Mouse (Mus musculus) ES-E14 (cell line): ENCODE data around the gene Slc4a2. TPM values are rescaled to one million over a fixed set of nuclear protein-coding genes. Genes with fewer than 3 reads are reported as not detected.

ENCODE experiments used
- DNase-seq: peaks from one replicate; pipeline ENCODE4 v3.0.0-alpha.2; 2013; ENCODE audit warnings: low read depth, low spot score
- H3K27ac ChIP-seq: 2 replicates; pipeline ENCODE4 v1.5.1; 2012; ENCODE audit warnings: low read depth, mild to moderate bottlenecking, low read length, moderate library complexity, mixed read lengths; ENCODE audit not compliant: poor library complexity, insufficient read depth, severe bottlenecking
- H3K36me3 ChIP-seq: 2 replicates; pipeline ENCODE4 v1.6.1; 2012; ENCODE audit warnings: mild to moderate bottlenecking, low read length, moderate library complexity, mixed read lengths; ENCODE audit not compliant: control insufficient read depth, poor library complexity, insufficient read depth, severe bottlenecking
- H3K4me1 ChIP-seq, 2 experiments: fragments of 150-350 bp in 1 of 2; sonication (generic) in 1 of 2; 2 replicates each; pipeline ENCODE4 v1.6.1; 2012; ENCODE audit warnings: low read length in 2 of 2, mild to moderate bottlenecking in 1 of 2, mixed read lengths in 1 of 2; ENCODE audit not compliant: control insufficient read depth in 2 of 2, insufficient read depth in 2 of 2, poor library complexity in 1 of 2
- H3K4me3 ChIP-seq, 2 experiments: fragments of 150-350 bp in 1 of 2; sonication (generic) in 1 of 2; 2 replicates each; pipeline ENCODE4 v1.5.1; 2012; ENCODE audit warnings: low read length in 2 of 2, low read depth in 1 of 2, mild to moderate bottlenecking in 1 of 2, mixed read lengths in 1 of 2; ENCODE audit not compliant: insufficient read depth in 1 of 2, poor library complexity in 1 of 2, severe bottlenecking in 1 of 2
- H3K9ac ChIP-seq: 2 replicates; pipeline ENCODE4 v1.6.1; 2012; ENCODE audit warnings: low read depth, mild to moderate bottlenecking, low read length, mixed read lengths; ENCODE audit not compliant: poor library complexity, insufficient read depth, severe bottlenecking
- H3K9me3 ChIP-seq: fragments of 150-350 bp; sonication (generic); 2 replicates; pipeline ENCODE4 v1.6.1; 2012; ENCODE audit warnings: low read depth, mild to moderate bottlenecking, low read length; ENCODE audit not compliant: control insufficient read depth, insufficient read depth
- CHD2 ChIP-seq: IDR thresholded peaks from 2 replicates; pipeline ENCODE4 v1.6.1; 2014; ENCODE audit warnings: mild to moderate bottlenecking, low read depth, low read length, inconsistent platforms
- HCFC1 ChIP-seq: IDR thresholded peaks from 2 replicates; pipeline ENCODE4 v1.6.1; 2012; ENCODE audit warnings: low read length, inconsistent platforms, borderline replicate concordance; ENCODE audit not compliant: insufficient read depth
- MAFK ChIP-seq: IDR thresholded peaks from 2 replicates; pipeline ENCODE4 v1.6.1; 2014; ENCODE audit warnings: mild to moderate bottlenecking, low read depth, low read length, inconsistent platforms; ENCODE audit not compliant: insufficient read depth
- ZC3H11A ChIP-seq: IDR thresholded peaks from 2 replicates; pipeline ENCODE4 v1.6.1; 2012; ENCODE audit warnings: low read depth, mild to moderate bottlenecking, inconsistent platforms, low read length, borderline replicate concordance
- ZNF384 ChIP-seq: IDR thresholded peaks from 2 replicates; pipeline ENCODE4 v1.6.1; 2012; ENCODE audit warnings: low read depth, low read length, inconsistent platforms
- in situ Hi-C, 2 experiments: fragments of 600-800 bp; cut with MboI; formaldehyde crosslinking; loops; one replicate each; pipeline ENCODE4 v1.15.1; 2025; ENCODE audit warnings: low sequenced_read_pairs in 2 of 2, inconsistent platforms in 1 of 2; ENCODE audit not compliant: unreplicated experiment in 2 of 2
- total RNA-seq: library from RNA; depleted of rRNA; stranded (reverse); fragments of 300-350 nt; gene quantifications from 2 replicates; pipeline ENCODE4 v1.2.3, GENCODE M21; 2012

Gene Slc4a2
- total RNA-seq, 1 experiment, result 30.4 TPM

- no peak for DNase-seq
- TF ChIP-seq MAFK, result no peak
- TF ChIP-seq ZNF384, result no peak
- TF ChIP-seq CHD2, result no peak
- TF ChIP-seq ZC3H11A, result no peak
- no peak for TF ChIP-seq HCFC1
- H3K36me3 ChIP-seq, result peaks cover 8% of the 10 kb centered on the region; the same call in 1 of the 2 replicates
- H3K9ac ChIP-seq, result no peak overlapping the region
- in situ Hi-C loops, result no loop called here
- H3K4me3 ChIP-seq, result no peak overlapping the region
- peaks cover 0 to 7% of the 10 kb centered on the region in 2 experiments; a peak in 2 of 4 replicates for H3K4me1 ChIP-seq
- no peak overlapping the region for H3K27ac ChIP-seq
- no peaks in the 10 kb centered on the region for H3K9me3 ChIP-seq
These were observed 18.9 kb upstream of the Slc4a2 start for GRCm38 (mm10) chr5:24404594-24405360.

- TF ChIP-seq CHD2 (no peak), MAFK (no peak), ZC3H11A (no peak), HCFC1 (no peak), ZNF384 (no peak)
- no peak overlapping the region for H3K4me3 ChIP-seq
- in situ Hi-C loops, result no loop called here
- H3K9ac ChIP-seq, result no peak overlapping the region
- H3K4me1 ChIP-seq, result peaks cover 0 to 3% of the 10 kb centered on the region in 2 experiments; a peak in 1 of 4 replicates
- H3K36me3 ChIP-seq, result peaks cover 8% of the 10 kb centered on the region; the same call in 1 of the 2 replicates
- no peak overlapping the region for H3K27ac ChIP-seq
- no peak for DNase-seq
- H3K9me3 ChIP-seq, result no peaks in the 10 kb centered on the region
These were observed 18.2 kb upstream of the Slc4a2 start for GRCm38 (mm10) chr5:24405389-24405876.

- H3K27ac ChIP-seq, result no peak overlapping the region
- peaks cover 8% of the 10 kb centered on the region; the same call in 1 of the 2 replicates for H3K36me3 ChIP-seq
- H3K4me1 ChIP-seq, result peaks cover 0 to 3% of the 10 kb centered on the region in 2 experiments; a peak in 1 of 4 replicates
- H3K9me3 ChIP-seq, result no peaks in the 10 kb centered on the region
- no peak for TF ChIP-seq CHD2
- TF ChIP-seq ZNF384, result no peak
- no peak for TF ChIP-seq HCFC1
- TF ChIP-seq MAFK, result no peak
- TF ChIP-seq ZC3H11A, result no peak
- in situ Hi-C loops, result no loop called here
- no peak overlapping the region for H3K9ac ChIP-seq
- no peak for DNase-seq
- H3K4me3 ChIP-seq, result no peak overlapping the region
These were observed 15.0 kb upstream of the Slc4a2 start for GRCm38 (mm10) chr5:24408651-24409050.

- H3K9me3 ChIP-seq, result no peaks in the 10 kb centered on the region
- no peak overlapping the region for H3K4me3 ChIP-seq
- in situ Hi-C loops, result no loop called here
- H3K4me1 ChIP-seq, result peaks cover 0 to 3% of the 10 kb centered on the region in 2 experiments; a peak in 1 of 4 replicates
- H3K9ac ChIP-seq, result no peak overlapping the region
- peaks cover 6% of the 10 kb centered on the region; the same call in 1 of the 2 replicates for H3K36me3 ChIP-seq
- H3K27ac ChIP-seq, result no peak overlapping the region
- DNase-seq, result no peak
- TF ChIP-seq ZNF384 (no peak), HCFC1 (no peak), ZC3H11A (no peak), CHD2 (no peak), MAFK (no peak)
These were observed 14.2 kb upstream of the Slc4a2 start for GRCm38 (mm10) chr5:24409466-24409865.
